Mouse (Mus musculus): ENCODE data around the gene Acat3. TPM values are rescaled to one million over a fixed set of nuclear protein-coding genes. Genes with fewer than 3 reads are reported as not detected.
"Not testable (repeated sequence)": the region's sequence is repeated elsewhere in the genome, so short reads cannot be mapped to it uniquely, and the experiment has no call there.

Acat3 gene
- total and polyA plus RNA-seq, 3 experiments, result 0.77 to 12.7 (median 1.4) TPM

- Histone ChIP-seq H3K4me1 (ENCODE audit: control insufficient read depth in 1 of 2, insufficient read depth in 2 of 2) (no peaks in the 10 kb centered on the region), H3K27ac (ENCODE audit: insufficient read depth, low read depth) (no peak overlapping the region), H3K4me3 (replicated peaks in 1 of 3; ENCODE audit: low read depth in 2 of 3, low read length in 2 of 3, poor library complexity in 1 of 3) (no peak overlapping the region), H3K27me3 (replicated peaks) (no peaks in the 10 kb centered on the region), H3K4me2 (ENCODE audit: insufficient read depth, low read depth, poor library complexity, severe bottlenecking) (no peak overlapping the region), H3K9ac (ENCODE audit: insufficient read depth, low read depth) (no peak overlapping the region), H3K9me3 (replicated peaks; ENCODE audit: low read length) (no peaks in the 10 kb centered on the region), H3K79me2 (replicated peaks; ENCODE audit: control insufficient read depth, extremely low read depth, insufficient read depth, poor library complexity, severe bottlenecking) (no peaks in the 10 kb centered on the region), H3K36me3 (replicated peaks in 1 of 2; ENCODE audit: control insufficient read depth in 1 of 2, insufficient read depth in 1 of 2, low read length in 1 of 2) (peaks cover 25 to 50% of the 10 kb centered on the region in 2 experiments)
- in situ Hi-C loops (cut with MboI; ENCODE audit: low pct_ligation_motif_present, low pct_unique_long_range_greater_than_20kb, low sequenced_read_pairs) (no loop called here), dilution Hi-C loops (cut with MboI; ENCODE audit: extremely low pct_ligation_motif_present, extremely low pct_unique_long_range_greater_than_20kb, low sequenced_read_pairs) (no loop called here)
- no peak for TF ChIP-seq MAX (IDR thresholded peaks at IDR 0.05; ENCODE audit: low read length)
- no peak for TF ChIP-seq USF1 (IDR thresholded peaks at IDR 0.05; ENCODE audit: low read depth, low read length)
- no peak for TF ChIP-seq MAZ (IDR thresholded peaks at IDR 0.05; ENCODE audit: low read depth, low read length)
- no peak for TF ChIP-seq EP300 (IDR thresholded peaks at IDR 0.05; ENCODE audit: low read length)
- no peak for TF ChIP-seq ZC3H11A (IDR thresholded peaks at IDR 0.05; ENCODE audit: low read depth, low read length)
- no peak for TF ChIP-seq JUND (conservative IDR thresholded peaks at IDR 0.05; ENCODE audit: low read depth, low read length)
- TF ChIP-seq KAT2A (IDR thresholded peaks at IDR 0.05; ENCODE audit: insufficient replicate concordance, low read length), result no peak
- no peak for TF ChIP-seq ZKSCAN1 (IDR thresholded peaks at IDR 0.05; ENCODE audit: borderline replicate concordance, low read depth, low read length)
- TF ChIP-seq MYC (IDR thresholded peaks at IDR 0.05; ENCODE audit: low read depth, low read length), result no peak
- TF ChIP-seq IRF4 (IDR thresholded peaks at IDR 0.05; ENCODE audit: low read depth, low read length), result no peak
- TF ChIP-seq SIN3A (IDR thresholded peaks at IDR 0.05; ENCODE audit: low read length), result no peak
- no peak for TF ChIP-seq ETS1 (conservative IDR thresholded peaks at IDR 0.05; ENCODE audit: low read depth, low read length)
- no peak for TF ChIP-seq ELF1 (IDR thresholded peaks at IDR 0.05; ENCODE audit: low read depth, low read length)
- TF ChIP-seq ZNF384 (IDR thresholded peaks at IDR 0.05; ENCODE audit: low read depth, low read length), result no peak
- TF ChIP-seq ZMIZ1 (IDR thresholded peaks at IDR 0.05; ENCODE audit: low read depth, low read length), result no peak
- TF ChIP-seq POLR2AphosphoS2 (IDR thresholded peaks at IDR 0.05; ENCODE audit: low read depth, low read length), result no peak
- no peak for DNase-seq (ENCODE audit: extremely low read depth)
Observed at GRCm38 (mm10) chr17:12941543-12942260, 1.3 kb upstream of the Acat3 start.

GRCm38 (mm10) chr17:12939377-12940148, 837 bp downstream of the Acat3 start:
- H3K4me2 ChIP-seq (ENCODE audit: insufficient read depth, low read depth, poor library complexity, severe bottlenecking); H3K27ac ChIP-seq (ENCODE audit: insufficient read depth, low read depth); H3K4me1 ChIP-seq (ENCODE audit: control insufficient read depth in 1 of 2, insufficient read depth in 2 of 2); H3K4me3 ChIP-seq (replicated peaks in 1 of 3; ENCODE audit: low read depth in 2 of 3, low read length in 2 of 3, poor library complexity in 1 of 3); DNase-seq (ENCODE audit: extremely low read depth); H3K27me3 ChIP-seq (replicated peaks); H3K9ac ChIP-seq (ENCODE audit: insufficient read depth, low read depth); in situ Hi-C loops (cut with MboI; ENCODE audit: low pct_ligation_motif_present, low pct_unique_long_range_greater_than_20kb, low sequenced_read_pairs); H3K79me2 ChIP-seq (replicated peaks; ENCODE audit: control insufficient read depth, extremely low read depth, insufficient read depth, poor library complexity, severe bottlenecking); dilution Hi-C loops (cut with MboI; ENCODE audit: extremely low pct_ligation_motif_present, extremely low pct_unique_long_range_greater_than_20kb, low sequenced_read_pairs); H3K9me3 ChIP-seq (replicated peaks; ENCODE audit: low read length): not testable (repeated sequence)
- H3K36me3 ChIP-seq (replicated peaks in 1 of 2; ENCODE audit: control insufficient read depth in 1 of 2, insufficient read depth in 1 of 2, low read length in 1 of 2), result peaks cover 15 to 33% of the 10 kb centered on the region in 2 experiments
